Mouse (Mus musculus): ENCODE data around the gene Capg.

GRCm38 (mm10) chr6:72562894-72563293, 18.7 kb downstream of the Capg start:
- TF ChIP-seq POLR2A (IDR thresholded peaks at IDR 0.05; ENCODE audit: borderline replicate concordance, extremely low read depth, low read depth, low read length) (no peak), CTCF (IDR thresholded peaks at IDR 0.05; ENCODE audit: insufficient read depth, low read length) (no peak)

Data from lung, adult 2 months (tissue).